Mouse (Mus musculus) adrenal gland, postnatal 10 days (tissue): ENCODE measurements at regions not wholly inside any gene's neighbourhood (a gene's known extent, or its start where the extent isn't known, plus 50 kb on each side); places are given as distances from the start of the nearest gene placed in this dataset.
"Not testable (repeated sequence)": the region's sequence is repeated elsewhere in the genome, so short reads cannot be mapped to it uniquely, and the experiment has no call there.

Experiments
- DNase-seq: peaks from one replicate; pipeline ENCODE4 v3.0.0; 2021; ENCODE audit warnings: mixed read lengths

DNA sequence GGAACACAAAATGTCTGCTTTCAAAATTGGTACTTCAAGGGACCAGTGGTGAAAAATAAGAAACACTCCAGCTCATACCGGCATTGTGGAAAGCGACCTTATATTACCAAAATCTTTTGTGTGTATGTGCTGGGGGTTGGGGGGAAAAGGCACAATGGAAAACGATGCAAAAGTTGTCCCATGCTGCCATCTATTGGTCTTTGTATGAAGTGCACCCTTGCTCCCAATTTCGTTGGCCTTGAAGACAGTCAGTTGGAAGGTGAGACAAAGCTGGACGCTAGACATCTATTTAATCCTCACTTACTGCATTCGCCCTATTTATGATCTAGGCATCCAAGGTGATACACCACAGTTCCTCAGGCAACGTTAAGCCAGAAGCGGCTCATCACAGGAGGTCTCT, 186.6 kb downstream of the BC048507 start:
- DNase-seq = peak; percentile 2

DNA sequence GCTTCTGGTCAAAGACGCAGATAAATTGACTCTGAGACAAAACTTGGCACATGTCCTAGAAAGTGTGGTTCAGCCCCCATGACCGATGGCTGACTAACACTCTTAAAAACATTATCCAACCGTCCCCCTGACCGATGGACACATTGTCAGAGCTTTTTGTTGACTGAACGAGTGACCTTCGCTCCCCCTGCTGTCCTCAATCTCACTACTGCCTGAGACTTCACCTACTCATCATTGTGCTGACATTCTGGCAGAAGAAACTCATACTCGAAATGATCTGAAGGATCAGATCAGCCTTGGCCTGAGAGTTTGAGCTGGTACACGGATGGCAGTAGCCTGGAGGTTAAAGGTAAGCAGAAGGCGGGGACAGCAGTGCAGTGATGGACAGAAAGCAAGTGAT, 230.2 kb downstream of the BC048507 start:
- DNase-seq = not testable (repeated sequence)

DNA sequence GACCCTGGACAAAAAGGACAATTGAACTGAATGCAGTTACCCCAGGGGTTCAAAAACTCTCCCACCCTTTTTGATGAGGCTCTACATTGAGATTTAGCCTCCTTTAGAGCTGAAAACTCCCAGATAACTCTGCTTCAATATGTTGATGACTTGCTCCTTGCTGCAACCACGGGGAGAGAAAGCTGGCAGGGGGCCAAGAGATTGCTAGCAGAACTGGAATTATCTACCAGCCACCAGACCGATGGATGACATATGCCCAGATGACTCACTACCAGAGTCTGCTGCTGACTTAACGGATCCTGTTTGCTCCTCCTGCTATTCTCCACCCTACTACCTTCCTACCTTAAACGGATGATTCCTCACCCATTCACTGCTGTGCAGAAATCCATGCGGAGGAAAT, 253.7 kb downstream of the BC048507 start:
- DNase-seq = peak; percentile 48
